Mouse (Mus musculus) c-Kit-negative CD71-positive TER-119-positive erythroid progenitor cells, embryonic 14.5 days (primary cell): ENCODE measurements around the gene Tnni3k.
"Not testable (repeated sequence)": the region's sequence is repeated elsewhere in the genome, so short reads cannot be mapped to it uniquely, and the experiment has no call there.

Experiments
- DNase-seq: peaks from one replicate; pipeline ENCODE4 v3.0.0-alpha.2; 2013; ENCODE audit warnings: low read depth, low spot score

The Tnni3k gene

DNA sequence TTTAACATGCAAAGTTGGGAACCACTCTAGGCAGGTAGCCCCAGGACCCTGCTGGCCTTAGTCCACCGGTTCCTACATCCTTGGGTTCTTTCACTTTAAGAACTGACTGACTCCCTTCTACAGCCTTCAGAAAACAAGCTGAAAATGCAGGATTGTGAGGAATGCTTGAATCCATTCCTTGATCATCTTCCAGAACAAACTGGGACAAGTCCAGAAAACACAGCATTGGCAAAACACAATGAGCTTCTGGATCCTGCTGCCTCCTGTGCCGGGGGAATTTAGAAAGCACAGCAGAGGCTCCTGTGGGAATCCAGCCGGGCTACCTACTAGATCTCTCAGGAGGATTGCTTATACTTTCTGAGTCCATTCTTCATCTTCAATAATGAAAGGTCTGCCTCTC is 229.5 kb downstream of the Tnni3k start:
- DNase-seq: no peak

DNA sequence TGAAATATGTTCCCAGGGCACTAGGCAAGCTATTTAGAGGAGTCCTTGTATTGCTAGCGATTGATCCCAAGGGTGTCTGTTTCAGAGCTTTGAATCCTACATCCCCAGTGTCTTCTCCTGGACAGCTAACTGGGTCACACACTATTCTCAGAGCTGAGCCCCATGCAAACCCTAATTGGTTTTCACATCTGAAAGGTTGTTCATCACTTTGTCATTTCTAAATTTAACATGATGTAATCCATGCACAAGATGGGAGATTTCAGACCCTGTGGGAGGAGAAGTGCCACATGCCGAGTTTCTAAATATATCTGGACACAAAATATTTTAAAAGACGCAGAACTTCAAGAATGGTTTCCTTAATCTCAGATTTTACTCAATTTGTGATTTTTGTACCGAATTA is 230.5 kb downstream of the Tnni3k start:
- DNase-seq: no peak

DNA sequence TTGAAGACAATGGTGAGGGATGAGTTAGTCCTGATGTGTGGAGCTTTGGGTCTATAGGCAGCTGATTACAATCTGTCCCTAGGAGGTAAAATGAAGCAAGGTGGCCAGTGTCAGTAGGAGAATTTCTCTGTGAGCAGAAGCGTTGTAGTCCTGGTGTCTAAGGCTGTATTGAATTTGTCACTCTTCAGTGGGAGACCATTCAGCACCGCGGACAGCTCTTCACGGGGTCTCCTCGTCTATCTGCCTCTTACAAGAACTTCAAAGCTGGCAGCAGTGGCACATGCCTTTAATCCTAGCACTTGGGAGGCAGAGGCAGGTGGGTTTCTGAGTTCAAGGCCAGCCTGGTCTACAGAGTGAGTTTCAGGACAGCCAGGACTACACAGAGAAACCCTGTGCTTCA is 235.5 kb downstream of the Tnni3k start:
- not testable (repeated sequence) for DNase-seq

DNA sequence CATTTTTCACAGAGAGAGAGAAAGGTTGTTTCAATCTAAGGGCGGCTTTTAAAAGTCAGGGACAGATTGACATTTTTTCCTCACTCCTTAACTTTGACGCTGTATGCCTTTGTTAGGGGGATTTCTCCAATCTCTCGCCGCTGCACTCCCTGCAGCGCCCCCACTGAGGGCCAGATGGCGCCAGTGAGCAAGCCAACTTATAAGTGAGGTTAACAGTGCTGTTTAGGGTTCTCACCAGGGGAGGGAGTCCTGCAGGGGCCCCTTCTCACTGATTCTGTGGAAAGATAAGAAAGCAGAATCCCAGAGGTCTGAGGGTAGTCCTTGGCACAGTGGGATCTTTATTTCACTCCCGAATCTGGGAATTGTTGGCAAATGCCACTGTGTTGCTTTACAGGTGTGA is 237.5 kb downstream of the Tnni3k start:
- no peak for DNase-seq

DNA sequence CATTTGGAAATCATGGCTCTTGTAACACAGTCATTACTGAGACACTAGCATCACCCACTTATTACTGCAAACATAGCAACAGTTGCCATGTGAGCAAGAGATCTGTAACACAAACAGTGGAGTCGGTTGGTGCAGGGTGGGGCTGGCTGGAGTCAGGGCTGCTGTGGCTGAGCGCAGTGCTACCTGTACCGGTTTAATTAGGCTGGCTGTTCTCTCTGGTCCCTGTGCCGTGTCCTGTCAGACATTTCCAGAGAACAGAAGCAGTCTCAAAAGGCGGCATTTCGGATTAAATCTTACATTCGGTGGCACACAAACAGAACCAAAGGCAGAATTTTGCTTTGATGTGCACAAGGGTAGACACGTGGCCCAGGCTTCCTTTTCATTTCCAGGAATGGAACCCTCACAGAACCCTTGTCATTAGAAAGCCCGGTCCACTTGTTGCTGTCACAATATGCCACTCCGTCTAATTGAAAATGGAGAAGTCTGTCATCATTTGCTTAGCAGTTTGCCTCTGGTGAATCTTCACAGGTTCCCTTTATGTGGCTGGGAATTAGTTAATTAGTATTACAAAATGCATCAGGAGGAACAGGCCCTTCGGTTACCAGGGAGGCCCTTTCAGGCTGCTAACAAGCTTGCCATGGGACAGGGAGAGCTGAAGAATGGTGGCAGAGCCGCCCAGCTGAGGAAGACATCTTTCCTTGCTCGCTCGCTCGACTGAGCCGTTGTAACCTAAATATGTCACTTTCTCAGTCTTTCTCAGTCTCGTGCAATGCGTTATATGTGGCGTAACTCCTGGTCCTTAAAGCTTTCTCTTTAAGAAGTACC is 238.2 kb downstream of the Tnni3k start:
- DNase-seq: no peak

DNA sequence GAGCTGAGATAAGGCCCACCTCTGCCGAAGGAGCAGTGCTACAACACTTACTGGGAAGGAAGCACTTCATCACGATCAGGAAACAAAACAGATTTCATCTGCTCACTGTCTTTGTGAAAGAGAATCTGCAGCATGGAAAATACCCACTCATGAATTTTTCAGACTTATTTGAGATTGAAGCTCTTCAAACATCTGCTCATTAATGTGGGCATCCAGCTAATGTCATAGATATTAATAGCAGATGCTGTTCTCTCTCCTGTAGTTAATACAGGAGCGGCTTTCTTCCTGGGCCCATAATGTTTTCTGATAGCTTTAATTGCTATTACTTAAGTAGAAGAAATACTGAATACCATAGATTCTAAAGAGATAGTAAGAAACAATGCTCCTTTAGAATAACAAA is 239.0 kb downstream of the Tnni3k start:
- no peak for DNase-seq

DNA sequence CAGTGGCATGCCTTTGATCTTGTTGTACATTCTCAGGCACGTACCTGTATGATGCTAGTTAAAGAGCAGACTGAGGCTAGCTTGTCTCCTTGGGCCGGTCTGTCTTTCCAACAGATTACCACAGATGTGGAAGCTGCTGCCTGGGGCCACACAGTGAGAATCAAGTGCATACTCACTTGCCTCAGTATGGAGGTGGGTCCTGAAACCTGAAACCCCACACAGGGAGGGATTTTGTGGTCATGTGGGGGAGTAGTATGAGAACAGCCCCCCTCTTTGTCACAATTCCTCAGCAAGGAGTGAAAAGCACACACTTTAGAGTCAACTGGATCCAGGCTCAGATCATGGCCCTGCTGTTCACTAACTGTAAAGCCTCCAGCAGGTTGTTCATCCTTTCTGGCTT is 239.6 kb downstream of the Tnni3k start:
- no peak for DNase-seq

DNA sequence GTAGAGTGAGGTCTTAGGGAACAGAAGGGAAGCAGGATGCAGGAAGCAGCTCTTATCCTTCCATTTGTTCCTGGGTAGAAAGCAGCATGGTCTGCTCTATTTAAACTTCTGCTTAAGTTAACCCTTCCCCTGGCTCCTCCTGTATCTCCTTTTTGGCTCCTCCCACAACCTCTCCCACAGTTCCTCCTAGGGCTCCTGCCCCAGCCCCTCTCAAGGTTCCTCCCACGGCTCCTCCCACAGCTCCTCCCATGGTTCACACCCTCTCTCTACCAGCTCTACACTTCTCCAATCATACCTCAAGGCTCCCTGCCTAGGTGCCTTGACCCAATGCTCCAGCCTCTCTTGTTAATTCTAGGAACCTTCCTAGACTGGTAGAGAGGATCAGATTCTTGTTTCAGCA is 242.3 kb downstream of the Tnni3k start:
- DNase-seq: no peak

DNA sequence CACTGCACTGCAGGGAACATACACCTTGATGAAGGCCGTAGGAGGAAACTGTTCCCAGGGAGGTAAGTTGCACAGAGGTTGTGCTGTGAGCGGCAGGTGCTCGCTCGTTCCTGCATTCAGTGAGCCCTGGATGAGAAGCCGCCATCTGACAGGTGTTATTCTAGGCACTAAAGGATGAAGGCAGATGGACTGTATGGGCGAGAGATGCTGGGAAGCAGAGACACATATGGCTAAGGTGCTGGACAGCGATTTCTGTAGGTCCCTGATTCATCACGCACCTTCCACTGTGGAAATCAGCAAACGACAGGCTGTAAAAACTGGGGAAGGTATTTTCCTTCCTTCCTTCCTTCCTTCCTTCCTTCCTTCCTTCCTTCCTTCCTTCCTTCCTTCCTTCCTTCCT is 243.4 kb downstream of the Tnni3k start:
- DNase-seq: no peak

GRCm38 (mm10) chr3:154811281-154811680 is 243.9 kb downstream of the Tnni3k start:
- no peak for DNase-seq

- no peak for DNase-seq
Observed at GRCm38 (mm10) chr3:154810273-154810870, 244.8 kb downstream of the Tnni3k start.

- no peak for DNase-seq
Observed at GRCm38 (mm10) chr3:154806626-154807025, 248.6 kb downstream of the Tnni3k start.

DNA sequence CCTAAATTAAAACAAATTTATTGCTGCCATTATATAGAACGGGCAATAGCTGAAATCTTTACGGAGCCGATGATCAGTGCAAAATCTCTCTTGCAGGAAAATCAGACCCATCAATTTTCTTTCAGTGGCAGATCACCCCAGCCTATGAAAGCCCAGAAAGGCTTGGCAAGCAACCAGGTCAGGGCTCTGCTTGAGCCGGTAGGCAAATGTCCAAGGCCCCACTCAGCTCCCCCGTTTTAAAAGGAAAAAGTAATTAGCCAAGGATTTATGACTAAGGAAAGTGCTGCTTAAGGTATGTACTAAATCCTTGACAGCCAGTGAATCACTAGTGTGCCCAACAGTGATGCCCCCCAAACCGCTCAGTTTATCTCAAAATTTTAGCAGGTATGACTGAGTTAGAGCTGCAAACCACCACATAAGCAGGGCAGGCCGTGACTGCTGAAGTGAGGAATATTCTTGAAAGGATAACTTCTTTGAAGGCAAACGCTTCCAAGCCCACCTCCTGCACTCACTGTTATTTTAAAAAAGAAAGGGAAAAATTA is 254.2 kb downstream of the Tnni3k start:
- DNase-seq: no peak

GRCm38 (mm10) chr3:154800454-154800853 is 254.8 kb downstream of the Tnni3k start:
- no peak for DNase-seq

DNA sequence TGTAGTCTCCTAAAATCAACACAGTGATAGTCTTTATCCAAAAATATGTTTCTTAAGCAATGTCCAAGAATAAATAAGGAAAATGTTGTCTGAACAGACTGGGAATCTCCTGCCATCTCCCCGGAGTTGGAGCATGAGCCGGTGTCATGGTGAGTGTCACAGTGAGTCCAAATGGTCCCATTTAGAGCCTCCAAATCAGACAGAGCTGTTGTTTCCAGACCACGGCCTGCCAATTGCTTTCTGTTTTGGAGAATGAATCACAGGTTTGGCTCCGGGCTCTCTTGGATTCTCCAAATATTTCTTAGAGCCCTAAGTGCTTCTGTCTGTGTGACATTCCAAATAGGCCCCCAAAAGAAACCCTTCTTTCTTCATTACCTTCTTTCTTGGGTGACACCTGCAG is 256.4 kb downstream of the Tnni3k start:
- DNase-seq: no peak

GRCm38 (mm10) chr3:154793571-154793970 is 261.6 kb downstream of the Tnni3k start:
- no peak for DNase-seq

DNA sequence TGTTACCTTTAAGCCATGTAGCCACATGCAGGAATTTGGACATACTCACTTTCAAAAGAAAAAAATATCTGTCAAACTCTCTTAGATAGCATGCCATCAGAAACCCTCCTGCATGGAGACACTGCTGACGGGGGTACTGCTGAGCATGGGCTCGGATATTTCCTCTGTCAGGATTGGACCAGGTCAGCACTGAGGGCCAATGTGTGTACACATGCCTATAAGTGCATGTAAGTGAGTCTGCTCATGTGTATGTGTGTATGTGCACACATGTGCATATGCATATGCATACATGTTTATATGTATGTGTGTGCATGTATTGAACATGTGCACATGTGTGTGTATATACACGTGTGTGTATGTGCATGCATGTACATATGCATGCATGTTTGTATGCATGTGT is 267.6 kb downstream of the Tnni3k start:
- no peak for DNase-seq

DNA sequence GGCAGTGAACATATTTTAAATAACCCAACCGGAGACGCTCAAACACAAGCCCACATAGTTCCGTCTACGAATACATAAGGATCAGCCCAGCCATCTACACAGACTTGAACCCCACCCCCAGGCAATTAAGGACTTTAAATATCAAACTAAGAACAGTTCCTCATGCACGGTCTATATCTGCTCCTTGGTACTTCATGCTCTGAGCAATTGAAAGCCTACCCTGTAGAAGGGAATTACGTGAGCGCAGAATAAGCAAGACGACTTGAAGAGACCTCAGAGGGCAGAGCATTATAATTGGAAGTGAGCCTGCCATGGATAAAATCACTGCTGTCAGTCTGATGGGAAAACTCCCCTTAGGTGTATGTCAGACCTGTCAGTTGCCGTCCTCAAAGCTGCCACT is 268.9 kb downstream of the Tnni3k start:
- DNase-seq: no peak

DNA sequence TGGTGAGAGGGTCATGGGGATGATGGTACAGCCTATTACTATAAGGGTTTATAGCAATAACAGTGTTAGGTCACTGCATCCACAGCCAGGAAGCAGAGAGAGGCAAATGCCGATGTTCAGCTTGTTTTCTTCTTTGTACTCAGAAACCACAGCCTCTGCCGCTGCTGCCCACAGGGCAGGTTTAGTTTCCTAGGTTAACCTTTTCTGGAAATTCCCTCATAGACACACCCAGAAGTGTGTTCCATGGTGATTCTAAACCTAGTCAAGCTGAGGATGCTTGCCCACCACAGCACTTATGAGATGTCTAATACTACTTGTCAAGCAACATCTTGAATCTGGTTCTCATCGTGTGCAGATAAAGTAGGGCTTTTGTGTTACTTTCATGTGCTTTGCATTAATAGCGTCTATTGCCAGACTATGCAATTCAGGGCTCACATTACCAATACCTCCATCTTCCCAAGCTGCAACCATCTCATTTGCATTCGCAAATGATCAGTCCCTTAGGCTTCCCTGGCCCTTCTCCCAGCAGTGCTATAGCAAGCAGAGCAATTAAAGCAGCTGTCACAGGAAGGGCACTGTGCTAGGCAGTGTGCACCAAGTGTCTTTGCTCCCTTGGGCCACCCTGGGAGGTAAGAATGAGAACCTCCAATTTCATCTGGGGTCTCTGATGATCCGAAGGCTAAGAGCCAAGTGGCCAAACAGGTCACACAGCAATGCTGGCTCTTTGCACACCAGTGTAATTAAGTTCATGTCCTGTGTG is 276.2 kb downstream of the Tnni3k start:
- no peak for DNase-seq

DNA sequence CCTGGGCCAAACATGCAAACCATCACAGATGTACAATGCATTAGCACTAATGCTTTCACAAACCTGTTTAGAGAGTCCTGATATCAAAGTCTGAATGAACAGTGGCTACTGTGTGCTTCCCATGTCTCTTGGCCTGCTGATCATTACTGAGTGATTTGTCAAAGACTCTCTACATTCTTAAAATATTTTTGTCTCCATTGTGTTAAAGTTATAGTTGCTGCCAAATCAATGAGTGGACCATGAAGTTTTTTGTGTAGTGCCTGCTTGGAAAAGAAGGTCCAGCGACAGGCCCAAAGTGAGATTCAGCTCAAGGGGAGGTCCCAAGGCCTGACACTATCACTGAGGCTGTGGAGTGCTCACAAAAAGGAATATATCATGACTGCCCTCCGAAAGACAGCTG is 283.6 kb downstream of the Tnni3k start:
- DNase-seq: no peak

GRCm38 (mm10) chr3:154766321-154766720 is 288.9 kb downstream of the Tnni3k start:
- no peak for DNase-seq

DNA sequence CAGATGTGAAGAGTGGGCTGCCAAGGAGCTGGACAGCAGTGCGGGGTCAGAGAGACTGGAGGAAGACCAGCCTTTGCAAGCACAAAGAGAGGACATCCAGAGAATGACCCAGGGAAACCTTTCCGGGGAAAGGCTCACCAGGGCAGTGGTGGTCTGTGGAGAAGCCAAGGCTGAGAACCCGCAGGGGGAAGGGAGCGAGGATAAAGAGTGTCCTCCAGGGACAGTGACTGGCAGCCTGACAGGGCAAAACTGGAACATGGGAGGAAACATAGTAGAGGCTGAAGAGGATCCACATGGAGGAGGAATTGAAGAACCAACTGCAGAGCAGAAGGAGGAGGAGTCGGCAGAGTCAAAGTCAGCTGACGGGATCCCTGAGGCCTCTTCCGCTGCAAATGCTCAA is 291.1 kb downstream of the Tnni3k start:
- no peak for DNase-seq
